Mouse (Mus musculus) limb, embryonic 13.5 days (tissue): ENCODE results near the gene Cacna1c. TPM values are rescaled to one million over a fixed set of nuclear protein-coding genes. Genes with fewer than 3 reads are reported as not detected.

ENCODE experiments used
- ATAC-seq: fragments of 200-750 bp; cut with Nextera tagmentation; 2 replicates; pipeline ENCODE4 v1.8.0; 2017; ENCODE audit warnings: low read depth, moderate number of reproducible peaks, moderate TSS enrichment; ENCODE audit not compliant: low FRiP score
- H3K27ac ChIP-seq: fragments of 300-500 bp; sonication (generic); 2 replicates; pipeline ENCODE4 v1.5.1; 2015; ENCODE audit warnings: inconsistent platforms, mild to moderate bottlenecking, moderate library complexity
- H3K27me3 ChIP-seq: fragments of 300-500 bp; sonication (generic); 2 replicates; pipeline ENCODE4 v1.6.1; 2015; ENCODE audit warnings: mild to moderate bottlenecking, inconsistent platforms
- H3K36me3 ChIP-seq: fragments of 300-500 bp; sonication (generic); 2 replicates; pipeline ENCODE4 v1.6.1; 2015; ENCODE audit warnings: inconsistent platforms, mild to moderate bottlenecking, moderate library complexity
- H3K4me1 ChIP-seq: fragments of 300-500 bp; sonication (generic); 2 replicates; pipeline ENCODE4 v1.6.1; 2015; ENCODE audit warnings: inconsistent platforms
- H3K4me2 ChIP-seq: fragments of 300-500 bp; sonication (generic); replicated peaks from 2 replicates; pipeline ENCODE4 v1.6.1; 2015; ENCODE audit warnings: inconsistent platforms, mild to moderate bottlenecking, moderate library complexity
- H3K4me3 ChIP-seq: fragments of 300-500 bp; sonication (generic); 2 replicates; pipeline ENCODE4 v1.5.1; 2015; ENCODE audit warnings: moderate library complexity, mild to moderate bottlenecking, inconsistent platforms
- H3K9ac ChIP-seq: fragments of 300-500 bp; sonication (generic); 2 replicates; pipeline ENCODE4 v1.6.1; 2015; ENCODE audit warnings: mild to moderate bottlenecking, inconsistent platforms
- H3K9me3 ChIP-seq: fragments of 300-500 bp; sonication (generic); 2 replicates; pipeline ENCODE4 v1.6.1; 2016; ENCODE audit warnings: inconsistent platforms
- WGBS: fragments of 180-500 bp; shearing (Covaris S2); methylation state at CpG from one replicate; pipeline ENCODE4 v1.1.7; 2015; 5-methylcytosine and 5-hydroxymethylcytosine counted together
- polyA plus RNA-seq: library from polyadenylated mRNA; unstranded; fragments of >200 nt; fragmentation: Nextera tagmentation; extraction: Ambion mirVana; gene quantifications from 2 replicates; pipeline ENCODE4 v1.2.1, GENCODE M21; 2015

Cacna1c gene
- polyA plus RNA-seq, 1 experiment from 2014 or later: 9.9 TPM

DNA sequence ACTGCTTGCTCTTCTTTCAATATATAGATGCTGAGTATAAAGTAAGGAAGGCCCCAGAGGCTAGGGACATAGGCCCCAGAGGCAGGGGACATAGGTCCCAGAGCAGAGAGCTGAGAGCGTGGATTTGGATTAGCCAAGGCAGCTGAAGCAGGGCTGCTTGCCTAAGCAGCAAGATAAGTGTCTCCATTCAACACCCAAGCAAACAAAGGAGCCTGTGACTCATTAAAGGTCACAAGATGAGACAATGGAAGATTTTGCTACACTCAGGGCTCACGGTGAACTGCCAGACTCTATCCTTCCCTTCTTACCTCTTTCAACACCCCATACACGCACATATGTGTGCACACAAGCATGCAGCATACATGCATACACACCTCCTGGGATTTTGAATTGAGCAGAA lies 137.3 kb downstream of the Cacna1c start:
- no peak for ATAC-seq
- H3K27me3 ChIP-seq: no peaks in the 10 kb centered on the region
- no peaks in the 10 kb centered on the region for H3K9me3 ChIP-seq
- WGBS: 82% methylated on average over 3 of the region's 3 CpGs
- no peak overlapping the region for H3K4me3 ChIP-seq
- H3K4me2 ChIP-seq: no peak overlapping the region
- H3K9ac ChIP-seq: no peak overlapping the region
- peaks cover 11% of the 10 kb centered on the region for H3K4me1 ChIP-seq
- no peak overlapping the region for H3K27ac ChIP-seq
- peaks cover 32% of the 10 kb centered on the region for H3K36me3 ChIP-seq

DNA sequence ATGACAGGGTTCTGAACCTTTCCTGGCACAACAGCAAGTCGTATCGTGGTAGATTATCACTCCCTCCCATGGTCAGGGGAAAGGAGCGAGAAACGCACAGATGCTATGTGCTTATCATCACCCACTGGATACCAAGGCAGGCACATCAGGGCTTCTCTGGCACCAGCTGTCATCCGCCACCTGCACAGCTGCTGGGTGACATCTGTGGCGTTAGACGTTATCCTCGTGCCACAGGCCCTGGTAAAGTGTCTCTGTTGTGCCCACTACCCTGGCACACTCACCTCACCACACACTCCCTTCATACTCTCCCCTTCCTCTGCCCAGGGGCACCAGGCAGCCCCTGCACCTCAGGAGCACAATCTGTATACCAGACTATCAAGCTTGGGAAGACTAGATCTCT lies 137.8 kb downstream of the Cacna1c start:
- Histone ChIP-seq H3K9ac (no peak overlapping the region), H3K4me1 (peaks cover 13% of the 10 kb centered on the region), H3K36me3 (peaks cover 34% of the 10 kb centered on the region), H3K27me3 (no peaks in the 10 kb centered on the region), H3K4me3 (no peak overlapping the region), H3K4me2 (no peak overlapping the region), H3K27ac (no peak overlapping the region), H3K9me3 (no peaks in the 10 kb centered on the region)
- WGBS: 92% methylated on average over 8 of the region's 8 CpGs
- no peak for ATAC-seq

DNA sequence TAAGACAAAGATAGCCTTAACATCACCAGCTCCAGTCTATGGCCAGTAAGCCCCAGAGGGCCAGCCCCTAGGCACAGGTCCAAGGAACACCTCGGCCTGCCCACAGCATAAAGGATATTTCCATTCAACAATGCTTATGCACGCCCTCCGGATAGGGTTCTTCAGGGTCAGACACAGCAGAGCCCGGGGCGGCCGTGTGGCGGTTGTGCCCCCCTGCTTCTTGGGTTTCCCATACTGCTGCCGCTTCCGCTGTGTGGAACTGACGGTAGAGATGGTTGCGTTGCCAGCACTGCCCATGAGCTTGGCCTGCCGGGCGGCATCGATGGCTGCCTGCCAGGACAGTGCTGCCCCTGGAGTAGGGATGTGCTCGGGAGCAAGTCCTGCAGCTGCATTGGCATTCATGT lies 139.1 kb downstream of the Cacna1c start:
- Histone ChIP-seq H3K27me3 (no peaks in the 10 kb centered on the region), H3K4me1 (peaks cover 16% of the 10 kb centered on the region), H3K36me3 (peaks cover 35% of the 10 kb centered on the region), H3K9me3 (no peaks in the 10 kb centered on the region), H3K9ac (no peak overlapping the region), H3K4me3 (no peak overlapping the region), H3K27ac (no peak overlapping the region), H3K4me2 (no peak overlapping the region)
- no peak for ATAC-seq
- 91% methylated on average over 15 of the region's 15 CpGs for WGBS

DNA sequence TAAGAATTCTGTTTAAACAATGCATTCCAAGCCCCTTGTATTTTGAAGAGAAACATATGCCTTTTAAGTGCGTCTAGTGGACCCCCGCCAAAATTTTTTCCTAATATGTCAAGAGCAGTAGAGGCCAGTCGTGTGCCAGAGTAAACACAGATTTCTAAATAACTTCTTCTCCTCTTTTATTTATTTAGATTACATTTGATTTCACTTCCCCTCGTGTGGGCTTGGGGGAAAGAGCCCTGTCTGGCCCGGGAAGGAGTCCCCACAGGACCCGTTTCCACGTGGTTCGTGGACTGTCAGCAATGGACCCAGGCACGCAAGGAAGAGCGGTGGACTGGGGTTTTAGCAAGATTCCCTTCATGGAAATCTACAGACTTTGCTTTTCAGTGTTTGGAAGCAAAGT lies 143.4 kb downstream of the Cacna1c start:
- 0 out of 2 replicates have a peak overlapping the region, but pooled peaks have one; percentile 7 for H3K4me2 ChIP-seq

DNA sequence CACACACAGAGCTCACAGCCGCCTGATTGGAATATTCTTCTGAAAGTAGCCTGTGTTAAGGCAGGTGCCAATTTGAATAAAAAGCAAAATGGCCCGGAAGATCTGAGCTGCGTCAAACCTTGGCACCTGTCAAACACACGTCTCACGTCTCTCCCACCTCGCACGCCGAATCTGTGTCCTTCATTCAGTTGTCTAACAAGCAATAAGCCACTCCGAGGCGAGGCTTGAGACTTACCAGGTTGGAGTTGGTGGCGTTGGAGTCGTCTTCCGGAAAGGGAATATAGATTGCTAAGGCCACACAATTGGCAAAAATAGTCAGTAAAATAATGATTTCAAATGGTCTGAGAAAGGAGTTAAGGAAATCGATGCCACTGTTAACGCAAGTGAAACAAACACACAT lies 143.9 kb downstream of the Cacna1c start:
- Histone ChIP-seq H3K27me3 (no peaks in the 10 kb centered on the region), H3K27ac (0 out of 2 replicates have a peak overlapping the region, but pooled peaks have one; percentile 39), H3K4me3 (no peak overlapping the region), H3K9ac (no peak overlapping the region), H3K9me3 (no peaks in the 10 kb centered on the region), H3K4me2 (no peak overlapping the region), H3K4me1 (peaks cover 29% of the 10 kb centered on the region), H3K36me3 (peaks cover 35% of the 10 kb centered on the region)
- WGBS: 82% methylated on average over 15 of the region's 15 CpGs
- no peak for ATAC-seq

More for the DNA sequence above, 143.4 kb downstream of the Cacna1c start:
- Histone ChIP-seq H3K4me3 (no peak overlapping the region), H3K4me1 (peaks cover 29% of the 10 kb centered on the region), H3K9ac (no peak overlapping the region), H3K27me3 (no peaks in the 10 kb centered on the region), H3K36me3 (peaks cover 35% of the 10 kb centered on the region), H3K27ac (peak overlapping the region; percentile 66; the same call in 1 of the 2 replicates), H3K9me3 (no peaks in the 10 kb centered on the region)
- no peak for ATAC-seq
- 58% methylated on average over 10 of the region's 10 CpGs for WGBS

DNA sequence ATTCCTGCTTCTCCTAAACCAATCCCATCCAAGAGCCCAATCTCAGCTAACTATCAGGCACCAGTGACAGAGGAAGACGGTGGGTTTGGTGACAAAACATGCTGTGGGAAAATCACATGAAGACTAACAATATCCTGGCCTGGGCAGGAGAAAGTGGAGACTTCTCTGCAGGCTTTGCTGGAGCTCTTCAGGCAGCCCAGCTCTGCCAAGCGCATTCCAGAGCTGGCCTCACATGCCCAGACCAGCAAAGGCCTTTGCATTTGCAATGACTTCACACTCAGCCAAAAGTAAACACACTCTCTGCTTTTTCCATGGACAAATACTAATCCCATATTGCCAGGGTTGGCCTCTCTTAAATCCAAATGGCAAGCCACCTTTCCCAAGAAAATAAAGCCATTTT lies 144.5 kb downstream of the Cacna1c start:
- no peak overlapping the region for H3K4me3 ChIP-seq
- ATAC-seq: no peak
- H3K9me3 ChIP-seq: no peaks in the 10 kb centered on the region
- H3K27ac ChIP-seq: no peak overlapping the region
- H3K27me3 ChIP-seq: no peaks in the 10 kb centered on the region
- H3K36me3 ChIP-seq: peaks cover 29% of the 10 kb centered on the region
- no peak overlapping the region for H3K9ac ChIP-seq
- no peak overlapping the region for H3K4me2 ChIP-seq
- 81% methylated on average over 2 of the region's 2 CpGs for WGBS
- H3K4me1 ChIP-seq: peaks cover 35% of the 10 kb centered on the region

DNA sequence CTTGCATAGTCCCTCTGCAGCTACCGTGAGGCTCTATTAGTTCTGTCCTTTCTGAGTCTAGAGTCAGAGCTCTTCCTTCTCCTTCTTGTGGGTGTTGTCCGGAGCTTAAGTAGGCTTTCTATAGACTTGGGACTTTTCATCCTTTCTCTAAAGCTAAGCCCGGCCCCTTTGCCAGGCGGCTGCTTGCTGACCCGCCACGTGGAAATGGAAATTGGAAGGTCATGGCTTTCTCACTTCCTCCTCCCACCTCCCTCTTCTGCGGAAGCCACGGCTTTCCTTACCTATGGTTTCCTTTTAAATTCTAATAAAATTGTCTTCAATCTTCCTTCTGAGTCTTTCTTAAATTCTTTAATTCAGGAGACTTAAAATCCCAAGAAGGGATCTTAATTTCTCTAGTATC lies 148.9 kb downstream of the Cacna1c start:
- WGBS: 58% methylated on average over 8 of the region's 8 CpGs
- Histone ChIP-seq H3K4me1 (peaks cover 28% of the 10 kb centered on the region), H3K4me3 (no peak overlapping the region), H3K4me2 (no peak overlapping the region), H3K9me3 (no peaks in the 10 kb centered on the region), H3K27ac (no peak overlapping the region), H3K36me3 (peaks cover 5% of the 10 kb centered on the region; the same call in 1 of the 2 replicates), H3K9ac (no peak overlapping the region), H3K27me3 (no peaks in the 10 kb centered on the region)
- ATAC-seq: no peak

DNA sequence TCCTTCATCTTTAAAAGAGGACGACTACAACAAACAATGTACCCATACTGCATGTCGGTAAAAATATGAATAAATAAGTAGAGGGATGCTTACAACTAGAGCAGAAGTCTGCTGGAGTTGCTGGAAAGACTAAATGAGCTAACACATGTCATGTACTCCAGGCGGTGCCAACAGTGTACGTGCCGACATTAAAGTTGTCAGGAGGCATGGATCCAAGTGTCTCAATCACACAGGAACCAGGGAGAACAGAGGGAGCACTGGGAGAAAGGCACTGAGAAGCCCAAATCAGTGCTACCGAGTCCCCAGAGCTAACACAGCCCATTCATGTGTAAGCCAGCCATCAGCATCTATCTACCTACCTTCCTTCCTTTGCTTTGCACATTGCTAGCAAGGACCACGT lies 150.7 kb downstream of the Cacna1c start:
- WGBS: 87% methylated on average over 7 of the region's 7 CpGs
- Histone ChIP-seq H3K27me3 (no peaks in the 10 kb centered on the region), H3K36me3 (peaks cover 5% of the 10 kb centered on the region; the same call in 1 of the 2 replicates), H3K4me1 (peaks cover 32% of the 10 kb centered on the region), H3K4me2 (no peak overlapping the region), H3K27ac (no peak overlapping the region), H3K9me3 (no peaks in the 10 kb centered on the region), H3K9ac (no peak overlapping the region), H3K4me3 (no peak overlapping the region)
- no peak for ATAC-seq

DNA sequence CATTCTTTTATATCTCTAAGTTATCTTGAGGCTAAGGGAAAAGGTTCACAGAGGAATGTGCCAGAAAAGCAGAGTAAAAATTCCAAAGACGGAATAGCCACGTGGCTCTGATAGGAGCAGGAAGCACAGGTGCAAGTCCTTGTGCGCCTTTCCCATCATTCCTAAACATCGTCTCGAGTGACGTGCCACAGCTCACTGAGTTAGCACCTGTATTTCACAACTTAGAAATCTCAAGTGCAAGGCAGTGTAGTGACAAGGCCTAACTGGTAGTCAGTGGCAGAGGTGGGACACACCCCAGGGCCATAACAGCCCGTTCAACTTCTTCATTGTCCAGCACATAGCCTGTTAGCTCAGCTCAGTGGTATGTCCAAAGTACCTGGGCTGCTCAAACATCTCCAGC lies 152.1 kb downstream of the Cacna1c start:
- H3K4me2 ChIP-seq: no peak overlapping the region
- H3K27ac ChIP-seq: no peak overlapping the region
- H3K27me3 ChIP-seq: no peaks in the 10 kb centered on the region
- H3K9me3 ChIP-seq: no peaks in the 10 kb centered on the region
- H3K9ac ChIP-seq: no peak overlapping the region
- peaks cover 5% of the 10 kb centered on the region; the same call in 1 of the 2 replicates for H3K36me3 ChIP-seq
- no peak for ATAC-seq
- no peak overlapping the region for H3K4me3 ChIP-seq
- H3K4me1 ChIP-seq: peaks cover 41% of the 10 kb centered on the region
- WGBS: 80% methylated on average over 7 of the region's 7 CpGs

DNA sequence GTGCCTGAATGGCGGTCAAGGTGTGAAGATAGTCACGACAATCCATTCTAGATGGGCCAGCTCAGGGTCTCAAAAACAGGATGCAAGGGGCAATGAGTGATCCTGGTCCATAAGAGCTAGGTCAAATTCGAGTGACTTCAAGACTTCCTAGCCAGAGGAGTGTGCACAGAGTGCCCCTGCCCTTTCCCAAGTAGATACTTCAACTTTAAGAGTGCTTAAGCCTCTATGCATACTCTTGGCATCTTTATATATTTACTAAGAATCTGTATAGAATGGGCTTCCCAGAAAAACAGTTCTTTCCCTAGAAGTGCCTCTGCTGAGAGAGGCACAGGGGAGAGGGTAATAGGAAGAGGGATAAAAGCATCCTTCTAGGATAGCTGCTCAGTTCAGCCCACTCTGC lies 153.4 kb downstream of the Cacna1c start:
- Histone ChIP-seq H3K36me3 (peaks cover 5% of the 10 kb centered on the region; the same call in 1 of the 2 replicates), H3K9me3 (no peaks in the 10 kb centered on the region), H3K4me3 (no peak overlapping the region), H3K4me1 (peaks cover 41% of the 10 kb centered on the region), H3K27ac (no peak overlapping the region), H3K9ac (no peak overlapping the region), H3K4me2 (no peak overlapping the region), H3K27me3 (no peaks in the 10 kb centered on the region)
- ATAC-seq: no peak
- WGBS: 83% methylated on average over 3 of the region's 3 CpGs

DNA sequence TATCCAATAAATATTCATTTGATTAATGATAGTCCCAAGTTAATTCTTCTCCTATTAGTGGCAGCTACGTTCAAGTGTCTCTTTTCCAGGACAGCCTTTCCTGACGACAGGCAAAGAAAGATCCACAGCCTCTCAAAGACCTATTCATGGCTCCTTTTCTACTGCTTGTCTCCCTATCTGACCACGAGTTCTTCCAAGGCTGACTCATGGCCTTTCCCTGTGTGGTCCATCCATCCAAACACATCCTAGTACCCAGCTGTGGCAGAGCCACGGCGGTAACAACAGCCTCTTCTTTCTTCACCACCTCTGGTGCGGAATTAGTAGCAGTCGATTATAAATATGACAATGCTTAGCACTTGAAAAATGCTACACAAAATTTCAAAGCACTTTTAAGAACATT lies 155.3 kb downstream of the Cacna1c start:
- Histone ChIP-seq H3K4me2 (no peak overlapping the region), H3K27ac (no peak overlapping the region), H3K4me3 (no peak overlapping the region), H3K27me3 (no peaks in the 10 kb centered on the region), H3K9me3 (no peaks in the 10 kb centered on the region), H3K36me3 (peaks cover 5% of the 10 kb centered on the region; the same call in 1 of the 2 replicates), H3K4me1 (peaks cover 35% of the 10 kb centered on the region), H3K9ac (no peak overlapping the region)
- no peak for ATAC-seq
- WGBS: 58% methylated on average over 7 of the region's 7 CpGs

DNA sequence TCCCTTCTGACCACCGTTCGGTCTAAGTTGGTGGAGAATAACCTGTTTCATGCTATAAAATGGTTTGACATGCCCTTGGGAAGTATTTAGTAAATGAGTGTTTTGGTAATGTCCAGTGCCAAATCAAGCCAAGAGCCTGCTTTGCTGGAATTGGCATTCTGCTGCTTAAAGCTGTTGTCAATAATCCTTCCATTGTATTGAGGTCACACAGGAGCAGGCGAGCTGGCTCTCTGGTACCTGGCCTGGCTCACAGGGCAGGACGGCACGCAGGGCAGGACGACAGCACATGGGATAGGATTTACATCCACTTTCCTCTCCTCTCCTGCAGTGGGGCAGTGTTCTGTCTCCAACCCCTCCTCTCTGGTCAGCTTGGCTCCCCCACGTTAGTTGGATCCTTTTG lies 156.4 kb downstream of the Cacna1c start:
- Histone ChIP-seq H3K36me3 (peaks cover 7% of the 10 kb centered on the region), H3K27me3 (no peaks in the 10 kb centered on the region), H3K4me1 (peaks cover 32% of the 10 kb centered on the region), H3K4me3 (no peak overlapping the region), H3K27ac (no peak overlapping the region), H3K9me3 (peaks cover 6% of the 10 kb centered on the region), H3K4me2 (no peak overlapping the region), H3K9ac (no peak overlapping the region)
- no peak for ATAC-seq
- 57% methylated on average over 7 of the region's 7 CpGs for WGBS

DNA sequence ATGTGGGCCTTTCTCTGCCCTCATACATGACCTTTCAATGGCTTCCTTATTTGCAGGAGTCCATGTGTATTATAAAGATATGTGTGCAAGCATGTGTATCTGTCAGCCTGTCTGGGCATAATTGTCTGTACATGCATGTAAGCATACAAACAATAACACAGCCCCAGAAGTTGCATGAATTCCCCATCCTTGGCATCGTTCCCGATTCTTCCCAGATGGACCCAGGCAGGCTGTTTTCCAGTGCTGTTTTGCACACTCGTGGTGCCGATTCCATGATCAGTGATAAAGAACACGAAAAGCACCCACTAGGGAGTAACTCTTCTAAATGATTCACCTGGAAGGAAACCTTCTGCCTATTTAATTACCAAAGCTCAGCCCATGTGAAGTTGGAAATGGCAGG lies 156.9 kb downstream of the Cacna1c start:
- Histone ChIP-seq H3K4me1 (peaks cover 32% of the 10 kb centered on the region), H3K4me3 (no peak overlapping the region), H3K9ac (no peak overlapping the region), H3K4me2 (no peak overlapping the region), H3K9me3 (peaks cover 10% of the 10 kb centered on the region), H3K36me3 (peaks cover 10% of the 10 kb centered on the region), H3K27ac (no peak overlapping the region), H3K27me3 (no peaks in the 10 kb centered on the region)
- ATAC-seq: no peak
- 79% methylated on average over 5 of the region's 5 CpGs for WGBS
